Mouse (Mus musculus): ENCODE measurements at regions not wholly inside any gene's neighbourhood (a gene's known extent, or its start where the extent isn't known, plus 50 kb on each side); places are given as distances from the start of the nearest gene placed in this dataset.

DNA sequence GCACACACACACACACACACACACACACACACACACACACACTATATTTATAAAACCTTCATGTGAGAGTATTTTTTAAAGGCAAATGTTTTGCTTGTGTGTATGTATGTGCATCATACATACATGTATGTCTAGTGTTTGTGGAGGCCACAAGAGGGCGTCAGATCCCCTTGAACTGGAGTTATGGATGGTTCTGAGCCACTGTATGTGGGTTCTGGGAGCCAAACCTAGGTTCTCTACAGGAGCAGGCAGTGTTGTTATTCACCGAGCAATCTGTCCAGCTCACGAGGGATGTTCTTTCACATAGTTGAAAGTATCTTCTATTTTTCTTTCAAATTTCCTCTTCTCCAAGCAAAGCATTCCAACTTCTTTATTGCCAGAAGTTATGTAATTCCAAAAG is 56.3 kb upstream of the Agtr2 start:
- ATAC-seq (ENCODE audit: insufficient number of reproducible peaks, insufficient read depth, low FRiP score, low TSS enrichment) = no peak
- Histone ChIP-seq H3K9me3 (no peaks in the 10 kb centered on the region), H3K36me3 (no peaks in the 10 kb centered on the region), H3K27ac (no peak overlapping the region), H3K4me1 (no peaks in the 10 kb centered on the region), H3K4me3 (no peak overlapping the region), H3K9ac (no peak overlapping the region), H3K27me3 (no peaks in the 10 kb centered on the region), H3K4me2 (replicated peaks) (no peak overlapping the region)
- WGBS = 65% methylated on average over 3 of the region's 3 CpGs

- Histone ChIP-seq H3K4me2 (replicated peaks) (no peak overlapping the region), H3K36me3 (no peaks in the 10 kb centered on the region), H3K9ac (no peak overlapping the region), H3K4me3 (no peak overlapping the region), H3K9me3 (no peaks in the 10 kb centered on the region), H3K4me1 (no peaks in the 10 kb centered on the region), H3K27ac (no peak overlapping the region), H3K27me3 (no peaks in the 10 kb centered on the region)
- no peak for ATAC-seq (ENCODE audit: insufficient number of reproducible peaks, insufficient read depth, low FRiP score, low TSS enrichment)
Observed at GRCm38 (mm10) chrX:21433501-21433900, 50.8 kb upstream of the Agtr2 start.
